In the genomic region with DNA sequence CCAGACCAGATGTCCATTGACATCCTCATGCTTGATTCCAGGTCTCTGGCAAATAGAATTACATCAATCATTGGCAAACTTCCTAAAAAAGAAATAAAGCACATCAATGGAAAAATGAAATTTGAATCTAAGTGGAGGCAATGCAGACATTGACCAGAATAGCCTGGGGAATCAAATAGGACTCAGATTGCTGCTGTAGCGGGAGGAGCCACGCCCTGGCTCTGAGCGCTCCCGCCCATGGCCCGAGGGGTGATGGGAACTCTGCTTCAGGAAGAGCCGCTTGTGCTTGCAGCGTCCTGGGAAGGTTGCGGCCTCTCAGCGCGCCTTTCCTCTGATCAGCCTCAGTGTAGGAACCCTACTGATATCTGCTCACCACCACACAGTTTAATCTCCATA, we compare ENCODE assay signal across 9 mouse cellular contexts. TPM values are rescaled to one million over a fixed set of nuclear protein-coding genes. Genes with fewer than 3 reads are reported as not detected.
DNase-seq lines count a peak whose midpoint lies in the region; ATAC-seq and TF ChIP-seq lines count a peak whose summit lies in the region.
"Had no signal": no experiment of that assay in that cellular context is flagged by ENCODE, and none has a peak within 500 bp of the region (broad histone marks: within the 10 kb centered on the region; RNA-seq: fewer than 3 reads in every experiment).

No protein-coding gene starts in this region.

- intact Hi-C loops in gastrocnemius, adult 2 months (cut with DNase I): no loop called here

- 40% methylated on average over 10 of the region's 10 CpGs for WGBS in hindbrain, embryonic 14.5 days
- 48% methylated on average over 10 of the region's 10 CpGs for WGBS in liver, adult 2 months
- WGBS in neural tube, embryonic 12.5 days: 37% methylated on average over 10 of the region's 10 CpGs

- no peaks in the 10 kb centered on the region for H3K27me3 ChIP-seq in hindbrain, embryonic 14.5 days (ENCODE audit: control insufficient read depth, insufficient read depth, low read length)
- H3K27me3 ChIP-seq in liver, adult 2 months (ENCODE audit: control insufficient read depth, insufficient read depth, low read length): no peaks in the 10 kb centered on the region
- H3K27me3 ChIP-seq in neural tube, embryonic 12.5 days (replicated peaks): no peaks in the 10 kb centered on the region

- H3K9ac ChIP-seq in hindbrain, embryonic 14.5 days: no peak overlapping the region
- H3K9ac ChIP-seq in liver, adult 2 months (ENCODE audit: low read depth, low read length): no peak overlapping the region
- no peak overlapping the region for H3K9ac ChIP-seq in neural tube, embryonic 12.5 days
- H3K9ac ChIP-seq: liver, embryonic 14.5 days had no signal

- H3K4me1 ChIP-seq in hindbrain, embryonic 14.5 days (replicated peaks; ENCODE audit: control insufficient read depth, insufficient read depth, low read length): peaks cover 6% of the 10 kb centered on the region
- H3K4me1 ChIP-seq in liver, adult 2 months (ENCODE audit: control insufficient read depth, insufficient read depth, low read length): peaks cover 13% of the 10 kb centered on the region
- H3K4me1 ChIP-seq in neural tube, embryonic 12.5 days: peaks cover 12% of the 10 kb centered on the region

- no peak for TF ChIP-seq CTCF in gastrocnemius, adult 2 months (IDR thresholded peaks at IDR 0.05)
- TF ChIP-seq CTCF in liver, adult 2 months (IDR thresholded peaks at IDR 0.05; ENCODE audit: low read depth, low read length): no peak

- peak overlapping the region; percentile 75 for H3K27ac ChIP-seq in gastrocnemius, adult 2 months
- H3K27ac ChIP-seq in hindbrain, embryonic 14.5 days: no peak overlapping the region
- peak overlapping the region; percentile 59 for H3K27ac ChIP-seq in liver, adult 2 months (replicated peaks; ENCODE audit: insufficient read depth, low read depth, low read length)
- H3K27ac ChIP-seq in neural tube, embryonic 12.5 days: no peak overlapping the region
- H3K27ac ChIP-seq: liver, embryonic 14.5 days had no signal

- DNase-seq in adrenal gland, postnatal 25 days: peak; percentile 25
- DNase-seq in gastrocnemius, adult 2 months: peak; percentile 63
- no peak for DNase-seq in hindbrain, embryonic 14.5 days (ENCODE audit: low spot score)
- no peak for DNase-seq in liver, adult 2 months (ENCODE audit: extremely low read depth, low read depth, low spot score)
- DNase-seq in layer of hippocampus, postnatal 10 days (ENCODE audit: low spot score in 2 of 2): no peak
- no peak for DNase-seq in Muller cell, postnatal 12 days (ENCODE audit: inconsistent ontology term)

- no peaks in the 10 kb centered on the region for H3K36me3 ChIP-seq in hindbrain, embryonic 14.5 days (replicated peaks; ENCODE audit: control insufficient read depth, insufficient read depth)
- H3K36me3 ChIP-seq in liver, adult 2 months (ENCODE audit: control insufficient read depth, insufficient read depth, low read length): no peaks in the 10 kb centered on the region
- no peaks in the 10 kb centered on the region for H3K36me3 ChIP-seq in neural tube, embryonic 12.5 days

- H3K4me2 ChIP-seq in hindbrain, embryonic 14.5 days (replicated peaks): peak overlapping the region; percentile 20
- peak overlapping the region; percentile 36 for H3K4me2 ChIP-seq in neural tube, embryonic 12.5 days (replicated peaks)

- no peaks in the 10 kb centered on the region for H3K79me2 ChIP-seq in liver, adult 2 months (ENCODE audit: control insufficient read depth, insufficient read depth, low read length)

- no peak for ATAC-seq in hindbrain, embryonic 14.5 days (ENCODE audit: low FRiP score)
- 0 out of 2 replicates have a peak, but pooled peaks have one; percentile 19 for ATAC-seq in neural tube, embryonic 12.5 days (ENCODE audit: low FRiP score, low read depth)
- no peak for ATAC-seq in granulocyte monocyte progenitor cell, adult 5-6 weeks (replicated peaks; ENCODE audit: poor library complexity, severe bottlenecking)

- no peaks in the 10 kb centered on the region for H3K9me3 ChIP-seq in hindbrain, embryonic 14.5 days (ENCODE audit: control insufficient read depth, low read length)
- no peaks in the 10 kb centered on the region for H3K9me3 ChIP-seq in neural tube, embryonic 12.5 days

- H3K4me3 ChIP-seq in gastrocnemius, adult 2 months: peak overlapping the region; percentile 60
- no peak overlapping the region for H3K4me3 ChIP-seq in hindbrain, embryonic 14.5 days (replicated peaks; ENCODE audit: low read length)
- 0 out of 2 replicates have a peak overlapping the region, but pooled peaks have one; percentile 3 for H3K4me3 ChIP-seq in liver, adult 2 months (ENCODE audit: insufficient read depth, low read depth, low read length)
- H3K4me3 ChIP-seq in neural tube, embryonic 12.5 days: no peak overlapping the region

- TF ChIP-seq POLR2A in liver, adult 2 months (IDR thresholded peaks at IDR 0.05; ENCODE audit: extremely low read depth, insufficient read depth, low read length): no peak

RNA-seq across cellular contexts. Expression of gene Rtp1, which starts 12.7 kb away (rescaled TPM):
- total RNA-seq in adrenal gland, postnatal 25 days (2021): not detected in 2 replicates
- total RNA-seq in gastrocnemius, adult 2 months (2021): not detected
- polyA plus RNA-seq in hindbrain, embryonic 14.5 days (2014; fragmentation: Nextera tagmentation; extraction: Ambion mirVana): not detected in 2 replicates
- not detected in 2 replicates for total RNA-seq in liver, adult 2 months (2014; rRNA removed)
- not detected in 2 replicates for polyA plus RNA-seq in liver, adult 2 months (2012; rRNA removed)
- not detected in 2 replicates for polyA plus RNA-seq in neural tube, embryonic 12.5 days (2016; fragmentation: Nextera tagmentation; extraction: Ambion mirVana)
- total RNA-seq in layer of hippocampus, postnatal 10 days (2021): under 1 TPM in 1 of 2 experiments, not detected in 1; 0.18 TPM
- not detected in 2 replicates for total RNA-seq in granulocyte monocyte progenitor cell, adult 5-6 weeks (2014; fragmentation: Nextera tagmentation)
- not detected in 2 replicates for total RNA-seq in granulocyte monocyte progenitor cell, adult 5-6 weeks (2017)
- polyA plus RNA-seq: liver, embryonic 14.5 days had no signal

Comparison
In these comparisons a context has a peak if more than half of its experiments do, and no peak if none do; other contexts are left out.
1. DNase-seq: peak in adrenal gland, postnatal 25 days (single experiment) and gastrocnemius, adult 2 months (single experiment); none in hindbrain, embryonic 14.5 days (single experiment), liver, adult 2 months (single experiment), layer of hippocampus, postnatal 10 days (0 of 2) and Muller cell, postnatal 12 days (single experiment).
2. H3K27ac ChIP-seq: peak in gastrocnemius, adult 2 months (single experiment) and liver, adult 2 months (single experiment); none in hindbrain, embryonic 14.5 days (single experiment) and neural tube, embryonic 12.5 days (single experiment).
3. H3K4me3 ChIP-seq: peak in gastrocnemius, adult 2 months (single experiment) and liver, adult 2 months (single experiment); none in hindbrain, embryonic 14.5 days (single experiment) and neural tube, embryonic 12.5 days (single experiment).